Mouse (Mus musculus) CH12.LX (cell line): ENCODE results near the gene Zfp787. TPM values are rescaled to one million over a fixed set of nuclear protein-coding genes. Genes with fewer than 3 reads are reported as not detected.

Experiments
- DNase-seq: peaks from one replicate; pipeline ENCODE4 v3.0.0-alpha.2; 2013; ENCODE audit errors: extremely low read depth
- H3K27ac ChIP-seq: 2 replicates; pipeline ENCODE4 v1.5.1; 2012; ENCODE audit warnings: low read depth, mild to moderate bottlenecking, control low read depth, moderate library complexity; ENCODE audit not compliant: insufficient read depth
- H3K27me3 ChIP-seq: replicated peaks from 2 replicates; pipeline ENCODE3; 2012; ENCODE audit warnings: inconsistent platforms
- H3K36me3 ChIP-seq, 2 experiments: replicated peaks in 1 of 2; 2 replicates each; pipeline versions ENCODE3 to v1.6.1; 2012; ENCODE audit warnings: inconsistent platforms in 1 of 2, low read length in 1 of 2, mild to moderate bottlenecking in 1 of 2, mixed read lengths in 1 of 2, moderate library complexity in 1 of 2; ENCODE audit not compliant: control insufficient read depth in 1 of 2, insufficient read depth in 1 of 2
- H3K4me1 ChIP-seq, 2 experiments: 2 replicates each; pipeline ENCODE4 v1.6.1; 2012; ENCODE audit warnings: inconsistent platforms in 1 of 2, moderate library complexity in 1 of 2; ENCODE audit not compliant: insufficient read depth in 2 of 2, control insufficient read depth in 1 of 2
- H3K4me2 ChIP-seq: 2 replicates; pipeline ENCODE4 v1.6.1; 2012; ENCODE audit warnings: low read depth, mild to moderate bottlenecking, control low read depth; ENCODE audit not compliant: poor library complexity, insufficient read depth, severe bottlenecking
- H3K4me3 ChIP-seq, 3 experiments: fragments of 150-350 bp in 1 of 3; sonication (generic) in 1 of 3; replicated peaks in 1 of 3; 2 replicates each; pipeline versions ENCODE3 to v1.5.1; 2011 to 2012; ENCODE audit warnings: low read depth in 2 of 3, low read length in 2 of 3, mild to moderate bottlenecking in 2 of 3, moderate library complexity in 2 of 3, control low read depth in 1 of 3, improper control_type of control experiment in 1 of 3, inconsistent platforms in 1 of 3, mixed read lengths in 1 of 3; ENCODE audit not compliant: poor library complexity in 1 of 3
- H3K79me2 ChIP-seq: replicated peaks from 2 replicates; pipeline ENCODE4 v1.6.1; 2012; ENCODE audit warnings: mild to moderate bottlenecking, moderate library complexity; ENCODE audit not compliant: control insufficient read depth, poor library complexity, insufficient read depth, severe bottlenecking; ENCODE audit errors: extremely low read depth
- H3K9ac ChIP-seq: 2 replicates; pipeline ENCODE4 v1.6.1; 2012; ENCODE audit warnings: low read depth, mild to moderate bottlenecking, control low read depth, moderate library complexity; ENCODE audit not compliant: insufficient read depth
- H3K9me3 ChIP-seq: replicated peaks from 2 replicates; pipeline ENCODE3; 2012; ENCODE audit warnings: low read length, inconsistent platforms, mixed read lengths
- BHLHE40 ChIP-seq: IDR thresholded peaks from 2 replicates; pipeline ENCODE4 v1.6.1; 2011; ENCODE audit warnings: mild to moderate bottlenecking, low read depth, low read length, improper control_type of control experiment
- CHD1 ChIP-seq: IDR thresholded peaks from 2 replicates; pipeline ENCODE4 v1.6.1; 2012; ENCODE audit warnings: low read depth, low read length, improper control_type of control experiment, inconsistent platforms
- ELF1 ChIP-seq: IDR thresholded peaks from 2 replicates; pipeline ENCODE4 v1.6.1; 2014; ENCODE audit warnings: low read depth, mild to moderate bottlenecking, inconsistent platforms, low read length, improper control_type of control experiment
- EP300 ChIP-seq: IDR thresholded peaks from 2 replicates; pipeline ENCODE4 v1.6.1; 2011; ENCODE audit warnings: low read length, improper control_type of control experiment
- ETS1 ChIP-seq: conservative IDR thresholded peaks from 2 replicates; pipeline ENCODE4 v1.6.1; 2012; ENCODE audit warnings: low read depth, mild to moderate bottlenecking, inconsistent platforms, low read length, improper control_type of control experiment, moderate library complexity
- GABPA ChIP-seq: IDR thresholded peaks from 2 replicates; pipeline ENCODE4 v1.6.1; 2012; ENCODE audit warnings: low read depth, low read length, improper control_type of control experiment, inconsistent platforms; ENCODE audit not compliant: insufficient replicate concordance
- JUN ChIP-seq: IDR thresholded peaks from 2 replicates; pipeline ENCODE4 v1.6.1; 2011; ENCODE audit warnings: low read depth, mild to moderate bottlenecking, low read length, improper control_type of control experiment, moderate library complexity; ENCODE audit not compliant: insufficient read depth
- MAFK ChIP-seq: IDR thresholded peaks from 2 replicates; pipeline ENCODE4 v1.6.1; 2011; ENCODE audit warnings: low read length, improper control_type of control experiment; ENCODE audit not compliant: insufficient replicate concordance
- MAX ChIP-seq: IDR thresholded peaks from 2 replicates; pipeline ENCODE4 v1.6.1; 2011; ENCODE audit warnings: low read length, improper control_type of control experiment
- MEF2A ChIP-seq: IDR thresholded peaks from 2 replicates; pipeline ENCODE4 v1.6.1; 2014; ENCODE audit warnings: low read depth, mild to moderate bottlenecking, inconsistent platforms, low read length, improper control_type of control experiment, borderline replicate concordance
- MXI1 ChIP-seq: IDR thresholded peaks from 2 replicates; pipeline ENCODE4 v1.6.1; 2011; ENCODE audit warnings: mild to moderate bottlenecking, low read depth, low read length, improper control_type of control experiment
- MYC ChIP-seq: IDR thresholded peaks from 2 replicates; pipeline ENCODE4 v1.6.1; 2011; ENCODE audit warnings: low read depth, mild to moderate bottlenecking, improper control_type of control experiment, low read length
- NRF1 ChIP-seq: IDR thresholded peaks from 2 replicates; pipeline ENCODE4 v1.6.1; 2014; ENCODE audit warnings: low read depth, mild to moderate bottlenecking, inconsistent platforms, low read length, improper control_type of control experiment, moderate library complexity
- PAX5 ChIP-seq: IDR thresholded peaks from 2 replicates; pipeline ENCODE4 v1.6.1; 2012; ENCODE audit warnings: low read length, inconsistent platforms, mixed read lengths
- POLR2A ChIP-seq: IDR thresholded peaks from 2 replicates; pipeline ENCODE4 v1.6.1; 2011; ENCODE audit warnings: low read depth, mild to moderate bottlenecking, improper control_type of control experiment, low read length
- RAD21 ChIP-seq: IDR thresholded peaks from 2 replicates; pipeline ENCODE4 v1.6.1; 2011; ENCODE audit warnings: low read depth, mild to moderate bottlenecking, low read length, improper control_type of control experiment, moderate library complexity
- RCOR1 ChIP-seq: conservative IDR thresholded peaks from 2 replicates; pipeline ENCODE4 v1.6.1; 2012; ENCODE audit warnings: low read depth, mild to moderate bottlenecking, inconsistent platforms, low read length, improper control_type of control experiment
- SIN3A ChIP-seq: IDR thresholded peaks from 2 replicates; pipeline ENCODE4 v1.6.1; 2012; ENCODE audit warnings: low read length, improper control_type of control experiment, inconsistent platforms
- SMC3 ChIP-seq: IDR thresholded peaks from 2 replicates; pipeline ENCODE4 v1.6.1; 2011; ENCODE audit warnings: low read depth, low read length, improper control_type of control experiment
- TCF12 ChIP-seq: IDR thresholded peaks from 2 replicates; pipeline ENCODE4 v1.6.1; 2014; ENCODE audit warnings: low read depth, mild to moderate bottlenecking, inconsistent platforms, low read length, improper control_type of control experiment
- UBTF ChIP-seq: IDR thresholded peaks from 2 replicates; pipeline ENCODE4 v1.6.1; 2012; ENCODE audit warnings: low read depth, mild to moderate bottlenecking, inconsistent platforms, low read length, improper control_type of control experiment, moderate library complexity
- USF2 ChIP-seq: conservative IDR thresholded peaks from 2 replicates; pipeline ENCODE4 v1.6.1; 2011; ENCODE audit warnings: low read depth, low read length, improper control_type of control experiment
- ZC3H11A ChIP-seq: IDR thresholded peaks from 2 replicates; pipeline ENCODE4 v1.6.1; 2012; ENCODE audit warnings: low read depth, mild to moderate bottlenecking, inconsistent platforms, low read length, improper control_type of control experiment
- ZKSCAN1 ChIP-seq: IDR thresholded peaks from 2 replicates; pipeline ENCODE4 v1.6.1; 2012; ENCODE audit warnings: low read depth, inconsistent platforms, low read length, improper control_type of control experiment, borderline replicate concordance
- ZMIZ1 ChIP-seq: IDR thresholded peaks from 2 replicates; pipeline ENCODE4 v1.6.1; 2012; ENCODE audit warnings: low read depth, mild to moderate bottlenecking, inconsistent platforms, low read length, improper control_type of control experiment
- dilution Hi-C: fragments of 300-500 bp; cut with MboI; formaldehyde crosslinking; loops from 2 replicates; pipeline ENCODE4 v1.14.3; 2020; ENCODE audit warnings: low sequenced_read_pairs; ENCODE audit not compliant: extremely low pct_unique_long_range_greater_than_20kb, extremely low pct_ligation_motif_present
- in situ Hi-C: fragments of 300-500 bp; cut with MboI; formaldehyde crosslinking; loops from 3 replicates; pipeline ENCODE4 v1.14.3; 2019; ENCODE audit warnings: low sequenced_read_pairs, low pct_ligation_motif_present, low pct_unique_long_range_greater_than_20kb, mixed read lengths
- polyA plus RNA-seq: library from polyadenylated mRNA; unstranded; fragments of >175 nt; gene quantifications from 2 replicates; pipeline ENCODE4 v1.2.1, GENCODE M21; 2012; ENCODE audit warnings: low read depth; ENCODE audit not compliant: insufficient read length
- total RNA-seq, 2 experiments: library from RNA; depleted of rRNA; stranded (reverse); fragments of 300-350 nt in 1 of 2; fragments of >200 nt in 1 of 2; gene quantifications; 2 replicates each; pipeline ENCODE4 v1.2.3; 2012 to 2014

Zfp787 gene
- total and polyA plus RNA-seq, 3 experiments, result 19.0 to 28.3 (median 22.1) TPM

- H3K27me3 ChIP-seq, result no peaks in the 10 kb centered on the region
- H3K4me2 ChIP-seq, result peak overlapping the region; percentile 74
- no peak for TF ChIP-seq SMC3
- TF ChIP-seq UBTF, result no peak
- no peak; the same call in 1 of the 2 replicates for TF ChIP-seq ZMIZ1
- no peak for TF ChIP-seq EP300
- 0 out of 2 replicates have a peak, but pooled peaks have one; percentile 33 for TF ChIP-seq CHD1
- TF ChIP-seq ETS1, result no peak
- TF ChIP-seq MYC, result no peak
- no peak for TF ChIP-seq MAFK
- TF ChIP-seq JUN, result no peak
- peak; percentile 83 for TF ChIP-seq NRF1
- TF ChIP-seq RAD21, result no peak
- no peak for TF ChIP-seq USF2
- no peak for TF ChIP-seq ELF1
- peak; percentile 41; the same call in 1 of the 2 replicates for TF ChIP-seq SIN3A
- TF ChIP-seq RCOR1, result no peak
- peak; percentile 14; the same call in 1 of the 2 replicates for TF ChIP-seq MXI1
- TF ChIP-seq PAX5, result no peak
- no peak for TF ChIP-seq TCF12
- TF ChIP-seq MAX, result peak; percentile 36; the same call in 1 of the 2 replicates
- H3K9ac ChIP-seq, result peak overlapping the region; percentile 81
- peak; percentile 73 for DNase-seq
- peaks cover 47% of the 10 kb centered on the region for H3K79me2 ChIP-seq
- H3K36me3 ChIP-seq, result peaks cover 0 to 12% of the 10 kb centered on the region in 2 experiments
- peaks cover 18 to 58% of the 10 kb centered on the region in 2 experiments for H3K4me1 ChIP-seq
- peak overlapping the region; percentile 67 for H3K27ac ChIP-seq
- H3K9me3 ChIP-seq, result no peaks in the 10 kb centered on the region
- peak overlapping the region; percentile 70 to 94 (median 91) for H3K4me3 ChIP-seq
- dilution Hi-C loops (no loop called here), in situ Hi-C loops (no loop called here)
These were observed 545 bp downstream of the Zfp787 start for GRCm38 (mm10) chr7:6155031-6155872.

- dilution Hi-C loops, result no loop called here
- Histone ChIP-seq H3K4me3 (peak overlapping the region in 1 of 3 experiments; percentile 91), H3K9me3 (no peaks in the 10 kb centered on the region), H3K9ac (peak overlapping the region; percentile 81; the same call in 1 of the 2 replicates)
- TF ChIP-seq POLR2A (no peak), USF2 (no peak), NRF1 (no peak), ETS1 (no peak), RCOR1 (no peak), ZC3H11A (no peak), GABPA (no peak), MEF2A (no peak), BHLHE40 (no peak), ZKSCAN1 (no peak), MAX (no peak), PAX5 (no peak), UBTF (no peak), CHD1 (no peak)
- TF ChIP-seq, all 38 proteins: peak for 0
- H3K27ac ChIP-seq, result no peak overlapping the region
- no peak for DNase-seq
- peaks cover 57% of the 10 kb centered on the region for H3K79me2 ChIP-seq
- no peaks in the 10 kb centered on the region for H3K27me3 ChIP-seq
- in situ Hi-C loops, result no loop called here
- peaks cover 0 to 12% of the 10 kb centered on the region in 2 experiments for H3K36me3 ChIP-seq
- H3K4me2 ChIP-seq, result peak overlapping the region; percentile 74
- peaks cover 18 to 68% of the 10 kb centered on the region in 2 experiments for H3K4me1 ChIP-seq
These were observed 1.6 kb downstream of the Zfp787 start for GRCm38 (mm10) chr7:6154164-6154563.
